Mouse (Mus musculus) forebrain, embryonic 16.5 days (tissue): ENCODE data around the gene L3mbtl2. TPM values are rescaled to one million over a fixed set of nuclear protein-coding genes. Genes with fewer than 3 reads are reported as not detected.
"Not testable (repeated sequence)": the region's sequence is repeated elsewhere in the genome, so short reads cannot be mapped to it uniquely, and the experiment has no call there.

ENCODE experiments used
- ATAC-seq: fragments of 200-750 bp; cut with Nextera tagmentation; 2 replicates; pipeline ENCODE4 v1.8.0; 2017; ENCODE audit warnings: mild to moderate bottlenecking, moderate library complexity
- H3K27ac ChIP-seq: fragments of 300-500 bp; sonication (generic); 2 replicates; pipeline ENCODE4 v1.5.1; 2014; ENCODE audit warnings: low read length, control low read depth
- H3K27me3 ChIP-seq: fragments of 300-500 bp; sonication (generic); replicated peaks from 2 replicates; pipeline ENCODE4 v1.6.1; 2014; ENCODE audit warnings: low read length; ENCODE audit not compliant: control insufficient read depth, insufficient read depth
- H3K36me3 ChIP-seq: fragments of 300-500 bp; sonication (generic); 2 replicates; pipeline ENCODE4 v1.6.1; 2014; ENCODE audit not compliant: control insufficient read depth, insufficient read depth
- H3K4me1 ChIP-seq: fragments of 300-500 bp; sonication (generic); replicated peaks from 2 replicates; pipeline ENCODE4 v1.6.1; 2014; ENCODE audit warnings: low read length; ENCODE audit not compliant: control insufficient read depth, insufficient read depth
- H3K4me2 ChIP-seq: fragments of 300-500 bp; sonication (generic); 2 replicates; pipeline ENCODE4 v1.6.1; 2014; ENCODE audit warnings: mild to moderate bottlenecking, low read length, control low read depth
- H3K4me3 ChIP-seq: fragments of 300-500 bp; sonication (generic); replicated peaks from 2 replicates; pipeline ENCODE4 v1.5.1; 2014; ENCODE audit warnings: mild to moderate bottlenecking, low read length, control low read depth
- H3K9ac ChIP-seq: fragments of 300-500 bp; sonication (generic); replicated peaks from 2 replicates; pipeline ENCODE4 v1.6.1; 2014; ENCODE audit warnings: low read depth, low read length, control low read depth
- H3K9me3 ChIP-seq: fragments of 300-500 bp; sonication (generic); 2 replicates; pipeline ENCODE4 v1.6.1; 2016; ENCODE audit warnings: low read length; ENCODE audit not compliant: control insufficient read depth
- WGBS: fragments of 180-500 bp; shearing (Covaris S2); extraction: QIAGEN DNeasy Blood & Tissue Kit; methylation state at CpG from one replicate; pipeline ENCODE4 v1.1.7; 2014; 5-methylcytosine and 5-hydroxymethylcytosine counted together
- polyA plus RNA-seq: library from polyadenylated mRNA; unstranded; fragments of >200 nt; fragmentation: Nextera tagmentation; extraction: Ambion mirVana; gene quantifications from 2 replicates; pipeline ENCODE4 v1.2.1, GENCODE M21; 2015

The L3mbtl2 gene
- polyA plus RNA-seq, 1 experiment from 2014 or later: 32.7 TPM

DNA sequence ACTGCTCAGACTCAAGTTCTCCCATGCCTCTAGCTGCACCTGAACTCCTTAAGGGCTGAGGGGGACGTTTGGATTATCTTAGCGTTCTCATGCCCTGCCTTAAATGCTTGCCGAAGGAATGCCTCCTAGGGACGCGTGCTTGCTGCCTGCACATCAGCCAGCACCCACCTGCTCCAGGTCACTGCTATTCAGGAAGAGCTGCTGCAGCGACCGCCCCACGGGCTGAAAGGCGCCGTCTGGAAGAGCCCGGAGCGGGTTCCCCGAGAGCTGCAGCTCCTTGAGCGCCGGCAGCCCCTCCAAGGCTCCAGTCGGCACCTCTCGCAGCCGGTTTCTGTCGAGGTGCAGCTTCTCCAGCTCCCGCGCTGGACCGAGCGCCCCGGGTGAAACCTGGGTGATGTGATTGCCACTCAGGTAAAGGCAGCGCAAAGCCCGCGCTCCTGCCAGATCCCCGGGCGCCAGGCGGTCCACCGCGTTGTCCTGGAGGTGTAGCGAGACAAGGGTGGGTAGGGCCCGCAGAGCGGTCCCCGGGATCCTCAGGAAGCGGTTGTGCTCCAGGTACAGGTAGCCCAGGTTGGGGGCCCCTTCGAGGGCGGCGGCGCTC lies 29.8 kb downstream of the L3mbtl2 start:
- peak overlapping the region; percentile 82 for H3K9ac ChIP-seq
- H3K27ac ChIP-seq: no peak overlapping the region
- H3K4me2 ChIP-seq: peak overlapping the region; percentile 91
- H3K27me3 ChIP-seq: peaks cover 12% of the 10 kb centered on the region
- ATAC-seq: peak; percentile 23; the same call in 1 of the 2 replicates
- no peaks in the 10 kb centered on the region for H3K9me3 ChIP-seq
- no peaks in the 10 kb centered on the region for H3K36me3 ChIP-seq
- 3% methylated on average over 39 of the region's 41 CpGs for WGBS
- H3K4me3 ChIP-seq: peak overlapping the region; percentile 63
- H3K4me1 ChIP-seq: peaks cover 11% of the 10 kb centered on the region

DNA sequence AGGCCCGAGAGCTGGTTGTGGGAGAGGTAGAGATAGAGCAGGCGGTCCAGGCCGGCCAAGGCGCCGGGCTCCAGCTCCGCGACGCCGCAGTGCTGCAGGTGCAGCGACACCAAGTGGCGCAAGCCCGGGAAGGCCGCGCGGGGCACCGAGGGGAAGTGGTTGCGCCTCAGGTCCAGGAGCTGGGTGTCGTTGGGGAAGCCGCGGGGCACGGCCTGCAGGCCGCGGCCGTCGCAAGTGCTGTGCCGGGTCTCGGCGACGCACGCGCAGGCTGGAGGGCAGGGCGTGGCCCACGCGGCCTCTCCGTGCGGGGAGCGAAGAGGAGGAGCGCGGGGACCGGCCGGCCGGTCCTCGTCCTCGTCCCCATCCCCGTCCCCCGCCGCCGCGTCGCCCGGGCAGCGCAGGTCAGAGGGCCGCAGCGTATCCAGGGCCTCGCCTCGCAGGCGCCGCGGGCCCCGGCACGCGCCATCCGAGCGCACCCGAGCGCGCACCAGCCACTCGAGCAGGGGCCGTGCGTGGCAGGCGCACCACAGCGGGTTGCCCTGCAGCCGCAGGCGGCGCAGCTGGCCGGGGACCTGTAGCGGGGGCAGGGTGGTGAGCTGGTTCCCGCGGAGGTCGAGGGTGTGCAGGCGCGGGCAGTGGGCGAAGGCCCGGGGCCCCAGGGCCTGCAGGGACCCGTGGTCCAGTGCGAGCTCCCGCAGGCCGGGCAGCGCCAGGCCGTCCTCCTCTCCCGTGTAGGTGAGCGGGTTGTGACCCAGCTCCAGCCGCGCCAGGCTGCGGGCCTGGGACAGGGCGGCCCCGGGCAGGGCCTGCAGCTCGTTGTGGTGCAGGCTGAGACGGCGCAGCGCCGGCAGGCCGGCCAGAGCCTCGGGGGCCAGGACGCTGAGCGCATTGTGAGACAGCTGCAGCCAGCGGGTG lies 30.5 kb downstream of the L3mbtl2 start:
- Histone ChIP-seq H3K4me2 (peak overlapping the region; percentile 91), H3K9ac (peak overlapping the region; percentile 82), H3K27ac (no peak overlapping the region), H3K4me3 (peak overlapping the region; percentile 63), H3K4me1 (peaks cover 11% of the 10 kb centered on the region), H3K36me3 (no peaks in the 10 kb centered on the region), H3K27me3 (peaks cover 12% of the 10 kb centered on the region), H3K9me3 (no peaks in the 10 kb centered on the region)
- WGBS: under 1% methylated on average over 83 of the region's 107 CpGs
- peak; percentile 79 for ATAC-seq

DNA sequence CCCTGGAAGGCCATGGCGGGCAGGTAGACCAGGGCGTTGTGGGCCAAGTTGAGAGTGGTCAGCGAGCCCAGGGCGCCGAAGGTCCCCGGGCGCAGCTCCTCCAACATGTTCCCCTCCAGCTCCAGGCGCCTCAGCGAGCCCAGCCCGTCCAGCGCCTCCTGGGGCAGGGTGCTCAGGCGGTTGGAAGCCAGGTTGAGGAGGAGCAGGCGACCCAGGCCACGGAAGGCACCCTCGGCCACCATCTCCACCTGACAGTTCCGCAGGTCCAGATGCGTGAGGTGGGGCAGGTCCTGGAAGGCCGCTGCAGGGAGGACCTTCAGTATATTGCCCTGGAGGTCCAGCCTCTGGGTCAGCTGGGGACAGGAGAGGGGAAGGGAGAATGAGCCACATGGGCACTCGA lies 31.2 kb downstream of the L3mbtl2 start:
- H3K27ac ChIP-seq: no peak overlapping the region
- no peak for ATAC-seq
- 27% methylated on average over 19 of the region's 19 CpGs for WGBS

DNA sequence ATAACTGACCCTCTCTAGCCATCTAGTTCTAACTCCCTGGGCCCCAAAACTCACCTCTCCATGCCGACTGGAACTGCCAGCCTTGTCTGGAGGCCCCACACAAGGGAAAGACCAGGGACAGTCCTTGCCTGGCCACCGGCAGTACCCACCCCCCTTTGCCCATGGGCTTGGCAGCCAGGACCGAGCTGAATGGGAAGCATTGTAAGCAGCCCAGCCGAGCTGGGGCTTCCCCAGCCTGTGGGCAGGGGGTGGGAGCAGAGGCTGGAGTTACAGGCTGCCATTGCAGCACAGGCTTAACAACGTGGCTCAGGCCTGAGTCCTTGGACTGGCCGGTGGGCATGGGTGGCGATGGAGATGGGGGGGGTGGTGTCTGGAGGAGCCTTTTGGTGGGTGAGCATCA lies 33.5 kb downstream of the L3mbtl2 start, which contains the start of gene Chadl:
Gene Chadl (minus strand): TSS at position 113 of the 400 bp plus-strand sequence.
- Histone ChIP-seq H3K4me2 (no peak within 1 kb of the TSS), H3K4me1 (peaks cover 11% of the 10 kb centered on the region), H3K27me3 (peaks cover 8% of the 10 kb centered on the region), H3K36me3 (no peaks in the 10 kb centered on the region), H3K27ac (no peak within 1 kb of the TSS), H3K4me3 (no peak within 1 kb of the TSS), H3K9me3 (no peaks in the 10 kb centered on the region), H3K9ac (0 out of 2 replicates have a peak within 1 kb of the TSS, but pooled peaks have one; percentile 9)
- ATAC-seq: peak; percentile 51; the same call in 1 of the 2 replicates
- WGBS: 43% methylated on average over 7 of the region's 7 CpGs

More for the DNA sequence above, 31.2 kb downstream of the L3mbtl2 start:
- H3K4me3 ChIP-seq: peak overlapping the region; percentile 63
- H3K9me3 ChIP-seq: no peaks in the 10 kb centered on the region
- peaks cover 11% of the 10 kb centered on the region for H3K4me1 ChIP-seq
- peaks cover 12% of the 10 kb centered on the region for H3K27me3 ChIP-seq
- H3K4me2 ChIP-seq: peak overlapping the region; percentile 91
- H3K9ac ChIP-seq: peak overlapping the region; percentile 82
- H3K36me3 ChIP-seq: no peaks in the 10 kb centered on the region

DNA sequence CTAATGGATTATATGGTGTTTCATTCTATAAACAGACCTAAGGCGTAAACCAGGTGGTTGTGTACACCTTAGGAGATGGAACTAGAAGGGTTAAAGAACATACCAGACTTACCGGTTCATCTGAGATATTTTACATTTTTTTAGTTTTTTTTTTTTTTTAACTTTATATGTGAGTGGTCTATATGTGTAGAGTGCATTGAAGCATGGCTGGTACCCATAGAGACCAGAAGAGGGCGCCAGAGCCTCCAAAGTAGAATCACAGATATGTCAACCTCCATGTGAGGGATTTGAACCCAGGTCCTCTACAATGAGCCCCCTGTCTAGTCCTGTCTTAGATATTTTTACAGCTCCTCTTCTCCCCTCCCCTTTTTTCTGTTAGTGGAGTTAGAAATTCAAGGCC lies 34.2 kb downstream of the L3mbtl2 start:
- no peak for ATAC-seq
- WGBS: 47% methylated on average over 3 of the region's 3 CpGs

DNA sequence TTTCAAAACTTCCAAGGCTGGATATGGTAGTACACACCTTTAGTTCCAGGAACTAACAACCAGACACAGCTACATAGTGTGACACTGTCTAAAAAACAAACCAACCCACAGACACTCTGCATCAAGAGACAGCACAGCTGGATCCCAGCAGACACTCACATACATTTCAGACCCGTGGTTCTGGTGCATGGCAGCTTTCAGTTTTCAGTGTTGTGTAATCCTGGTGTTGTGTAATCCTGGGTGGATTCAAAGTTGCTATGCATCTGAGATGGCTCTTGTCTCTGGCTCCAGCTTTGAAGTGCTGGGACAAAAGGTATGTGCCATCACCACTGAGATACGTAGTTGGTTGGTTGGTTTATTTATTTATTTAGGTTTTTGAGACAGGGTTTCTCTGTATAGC lies 34.8 kb downstream of the L3mbtl2 start:
- no peak overlapping the region for H3K9ac ChIP-seq
- H3K9me3 ChIP-seq: no peaks in the 10 kb centered on the region
- no peak overlapping the region for H3K27ac ChIP-seq
- H3K36me3 ChIP-seq: peaks cover 6% of the 10 kb centered on the region; the same call in 1 of the 2 replicates
- H3K4me3 ChIP-seq: no peak overlapping the region
- peaks cover 6% of the 10 kb centered on the region; the same call in 1 of the 2 replicates for H3K4me1 ChIP-seq
- H3K4me2 ChIP-seq: no peak overlapping the region
- H3K27me3 ChIP-seq: no peaks in the 10 kb centered on the region; the same call in 1 of the 2 replicates
- no peak for ATAC-seq
- 77% methylated on average over 2 of the region's 2 CpGs for WGBS

More for the DNA sequence above, 34.2 kb downstream of the L3mbtl2 start:
- Histone ChIP-seq H3K4me2 (no peak overlapping the region), H3K9me3 (no peaks in the 10 kb centered on the region), H3K9ac (no peak overlapping the region), H3K4me3 (no peak overlapping the region), H3K36me3 (no peaks in the 10 kb centered on the region), H3K4me1 (peaks cover 11% of the 10 kb centered on the region), H3K27ac (no peak overlapping the region), H3K27me3 (peaks cover 4% of the 10 kb centered on the region)

DNA sequence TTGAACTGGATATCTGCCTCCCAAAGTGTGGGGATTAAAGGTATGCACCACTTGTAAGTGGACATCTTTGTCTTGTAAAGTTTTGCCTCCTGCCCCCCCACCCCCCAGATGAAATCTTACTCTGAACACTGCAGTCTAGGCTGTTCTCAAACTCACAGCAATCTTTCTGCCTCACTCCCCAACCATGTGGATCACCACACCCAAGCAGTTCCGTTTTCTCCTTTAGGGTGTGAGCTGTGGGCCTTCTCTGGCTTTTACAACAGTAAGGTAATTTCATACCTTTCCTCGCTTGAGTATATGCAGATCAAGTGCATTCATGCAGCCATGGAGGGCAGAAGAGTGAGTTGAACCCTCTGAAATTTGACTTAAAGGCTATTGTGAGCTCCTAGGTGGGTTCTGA lies 36.5 kb downstream of the L3mbtl2 start:
- ATAC-seq: no peak
- H3K36me3 ChIP-seq: peaks cover 20% of the 10 kb centered on the region
- WGBS: 73% methylated on average over 2 of the region's 2 CpGs

DNA sequence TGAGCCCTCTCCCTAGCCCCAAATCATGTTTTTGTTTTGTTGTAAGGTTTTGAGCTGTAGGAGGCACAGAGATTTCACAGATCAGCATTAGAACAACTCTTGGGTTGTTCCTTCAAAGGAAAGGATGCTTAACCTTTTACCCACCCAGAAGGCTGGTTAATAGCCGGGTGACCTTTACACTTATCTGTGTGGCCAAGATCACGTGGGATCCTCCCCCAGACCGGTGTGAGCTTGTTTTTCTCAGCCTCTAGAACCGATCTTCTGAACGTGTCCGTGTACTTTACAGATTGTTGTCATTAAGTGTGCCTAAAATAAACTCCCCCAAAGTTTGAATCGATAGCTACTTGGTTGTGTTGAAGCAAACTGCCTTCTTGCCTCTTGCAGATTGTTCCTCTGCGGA lies 36.9 kb downstream of the L3mbtl2 start:
- H3K4me3 ChIP-seq: no peak overlapping the region
- H3K9ac ChIP-seq: no peak overlapping the region
- no peak overlapping the region for H3K4me2 ChIP-seq
- no peaks in the 10 kb centered on the region for H3K4me1 ChIP-seq
- no peaks in the 10 kb centered on the region for H3K9me3 ChIP-seq
- H3K27ac ChIP-seq: no peak overlapping the region
- ATAC-seq: no peak
- no peaks in the 10 kb centered on the region for H3K27me3 ChIP-seq
- peaks cover 24% of the 10 kb centered on the region for H3K36me3 ChIP-seq
- 89% methylated on average over 8 of the region's 8 CpGs for WGBS

More for the DNA sequence above, 36.5 kb downstream of the L3mbtl2 start:
- Histone ChIP-seq H3K27me3 (no peaks in the 10 kb centered on the region), H3K4me2 (no peak overlapping the region), H3K9ac (no peak overlapping the region), H3K9me3 (no peaks in the 10 kb centered on the region), H3K27ac (no peak overlapping the region), H3K4me3 (no peak overlapping the region), H3K4me1 (no peaks in the 10 kb centered on the region)

DNA sequence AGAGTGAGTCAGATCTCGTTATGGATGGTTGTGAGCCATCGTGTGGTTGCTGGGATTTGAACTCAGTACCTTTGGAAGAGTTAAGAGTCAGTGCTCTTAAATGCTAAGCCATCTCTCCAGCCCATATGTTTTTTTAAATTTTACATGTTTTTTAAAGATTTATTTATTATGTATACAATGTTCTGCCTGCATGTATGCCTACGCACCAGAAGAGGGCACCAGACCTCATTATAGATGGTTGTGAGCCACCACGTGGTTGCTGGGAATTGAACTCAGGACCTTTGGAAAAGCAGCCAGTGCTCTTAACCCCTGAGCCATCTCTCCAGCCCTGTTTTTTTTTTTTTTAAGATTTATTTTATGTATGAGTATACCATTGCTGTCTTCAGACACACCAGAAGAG lies 37.7 kb downstream of the L3mbtl2 start:
- H3K27ac ChIP-seq, ATAC-seq, H3K4me2 ChIP-seq, H3K4me1 ChIP-seq, H3K9ac ChIP-seq, H3K9me3 ChIP-seq, H3K27me3 ChIP-seq, H3K4me3 ChIP-seq: not testable (repeated sequence)
- peaks cover 26% of the 10 kb centered on the region for H3K36me3 ChIP-seq
- WGBS: 77% methylated on average over 4 of the region's 4 CpGs
